Mouse (Mus musculus): ENCODE measurements at regions not wholly inside any gene's neighbourhood (a gene's known extent, or its start where the extent isn't known, plus 50 kb on each side); places are given as distances from the start of the nearest gene placed in this dataset.

- Histone ChIP-seq H3K27ac (ENCODE audit: control insufficient read depth, insufficient read depth, low read depth, low read length, poor library complexity) (no peak overlapping the region), H3K4me1 (ENCODE audit: control insufficient read depth, insufficient read depth, low read length) (peaks cover 8% of the 10 kb centered on the region; the same call in 1 of the 2 replicates), H3K4me3 (replicated peaks; ENCODE audit: control insufficient read depth, low read depth, low read length) (no peak overlapping the region)
- TF ChIP-seq CTCF (IDR thresholded peaks at IDR 0.05; ENCODE audit: control insufficient read depth, insufficient read depth, low read length) (no peak), POLR2A (IDR thresholded peaks at IDR 0.05; ENCODE audit: borderline replicate concordance, control insufficient read depth, low read depth, low read length) (no peak)
- WGBS, result 79% methylated on average over 7 of the region's 7 CpGs
Measured at GRCm38 (mm10) chr10:43743188-43744120, 158.1 kb downstream of the Qrsl1 start.

- Histone ChIP-seq H3K27ac (ENCODE audit: control insufficient read depth, insufficient read depth, low read depth, low read length, poor library complexity) (peak overlapping the region; percentile 5; the same call in 1 of the 2 replicates), H3K4me3 (replicated peaks; ENCODE audit: control insufficient read depth, low read depth, low read length) (no peak overlapping the region), H3K4me1 (ENCODE audit: control insufficient read depth, insufficient read depth, low read length) (peaks cover 3% of the 10 kb centered on the region; the same call in 1 of the 2 replicates)
- TF ChIP-seq CTCF (IDR thresholded peaks at IDR 0.05; ENCODE audit: control insufficient read depth, insufficient read depth, low read length) (no peak), POLR2A (IDR thresholded peaks at IDR 0.05; ENCODE audit: borderline replicate concordance, control insufficient read depth, low read depth, low read length) (no peak)
- whole genome bisulfite sequencing, result 64% methylated on average over 8 of the region's 8 CpGs
Measured at GRCm38 (mm10) chr10:43745931-43746630, 155.5 kb downstream of the Qrsl1 start.

- no peak for TF ChIP-seq CTCF (IDR thresholded peaks at IDR 0.05; ENCODE audit: control insufficient read depth, insufficient read depth, low read length)
- TF ChIP-seq POLR2A (IDR thresholded peaks at IDR 0.05; ENCODE audit: borderline replicate concordance, control insufficient read depth, low read depth, low read length), result no peak
- Histone ChIP-seq H3K27ac (ENCODE audit: control insufficient read depth, insufficient read depth, low read depth, low read length, poor library complexity) (peak overlapping the region; percentile 5; the same call in 1 of the 2 replicates), H3K4me1 (ENCODE audit: control insufficient read depth, insufficient read depth, low read length) (peaks cover 3% of the 10 kb centered on the region; the same call in 1 of the 2 replicates), H3K4me3 (replicated peaks; ENCODE audit: control insufficient read depth, low read depth, low read length) (no peak overlapping the region)
- WGBS, result 70% methylated on average over 1 of the region's 1 CpGs
Measured at GRCm38 (mm10) chr10:43746631-43747001, 154.9 kb downstream of the Qrsl1 start.

- WGBS, result 81% methylated on average over 4 of the region's 4 CpGs
- no peak for TF ChIP-seq CTCF (IDR thresholded peaks at IDR 0.05; ENCODE audit: control insufficient read depth, insufficient read depth, low read length)
- H3K27ac ChIP-seq (ENCODE audit: control insufficient read depth, insufficient read depth, low read depth, low read length, poor library complexity), result no peak overlapping the region
Measured at GRCm38 (mm10) chr10:43747541-43747940, 154.0 kb downstream of the Qrsl1 start.

GRCm38 (mm10) chr10:43748300-43748699, 153.2 kb downstream of the Qrsl1 start:
- Histone ChIP-seq H3K27ac (ENCODE audit: control insufficient read depth, insufficient read depth, low read depth, low read length, poor library complexity) (no peak overlapping the region), H3K4me3 (replicated peaks; ENCODE audit: control insufficient read depth, low read depth, low read length) (no peak overlapping the region), H3K4me1 (ENCODE audit: control insufficient read depth, insufficient read depth, low read length) (peaks cover 6% of the 10 kb centered on the region)
- TF ChIP-seq POLR2A (IDR thresholded peaks at IDR 0.05; ENCODE audit: borderline replicate concordance, control insufficient read depth, low read depth, low read length) (no peak), CTCF (IDR thresholded peaks at IDR 0.05; ENCODE audit: control insufficient read depth, insufficient read depth, low read length) (no peak)
- 77% methylated on average over 3 of the region's 3 CpGs for WGBS

More at GRCm38 (mm10) chr10:43747541-43747940, 154.0 kb downstream of the Qrsl1 start:
- Histone ChIP-seq H3K4me3 (replicated peaks; ENCODE audit: control insufficient read depth, low read depth, low read length) (no peak overlapping the region), H3K4me1 (ENCODE audit: control insufficient read depth, insufficient read depth, low read length) (peaks cover 6% of the 10 kb centered on the region)

GRCm38 (mm10) chr10:43749496-43750110, 151.9 kb downstream of the Qrsl1 start:
- Histone ChIP-seq H3K27ac (ENCODE audit: control insufficient read depth, insufficient read depth, low read depth, low read length, poor library complexity) (no peak overlapping the region), H3K4me3 (replicated peaks; ENCODE audit: control insufficient read depth, low read depth, low read length) (no peak overlapping the region), H3K4me1 (ENCODE audit: control insufficient read depth, insufficient read depth, low read length) (peaks cover 6% of the 10 kb centered on the region)
- TF ChIP-seq CTCF (IDR thresholded peaks at IDR 0.05; ENCODE audit: control insufficient read depth, insufficient read depth, low read length), result no peak
- TF ChIP-seq POLR2A (IDR thresholded peaks at IDR 0.05; ENCODE audit: borderline replicate concordance, control insufficient read depth, low read depth, low read length), result no peak
- WGBS, result 90% methylated on average over 4 of the region's 4 CpGs

- Histone ChIP-seq H3K27ac (ENCODE audit: control insufficient read depth, insufficient read depth, low read depth, low read length, poor library complexity) (no peak overlapping the region), H3K4me1 (ENCODE audit: control insufficient read depth, insufficient read depth, low read length) (peaks cover 6% of the 10 kb centered on the region), H3K4me3 (replicated peaks; ENCODE audit: control insufficient read depth, low read depth, low read length) (no peak overlapping the region)
- WGBS, result 77% methylated on average over 6 of the region's 6 CpGs
- TF ChIP-seq POLR2A (IDR thresholded peaks at IDR 0.05; ENCODE audit: borderline replicate concordance, control insufficient read depth, low read depth, low read length), result no peak
- no peak for TF ChIP-seq CTCF (IDR thresholded peaks at IDR 0.05; ENCODE audit: control insufficient read depth, insufficient read depth, low read length)
Measured at GRCm38 (mm10) chr10:43750401-43750800, 151.1 kb downstream of the Qrsl1 start.

- H3K4me3 ChIP-seq (replicated peaks; ENCODE audit: control insufficient read depth, low read depth, low read length), result no peak overlapping the region
- H3K4me1 ChIP-seq (ENCODE audit: control insufficient read depth, insufficient read depth, low read length), result peaks cover 6% of the 10 kb centered on the region
- WGBS, result 65% methylated on average over 10 of the region's 10 CpGs
- H3K27ac ChIP-seq (ENCODE audit: control insufficient read depth, insufficient read depth, low read depth, low read length, poor library complexity), result peak overlapping the region; percentile 29
- TF ChIP-seq CTCF (IDR thresholded peaks at IDR 0.05; ENCODE audit: control insufficient read depth, insufficient read depth, low read length) (no peak), POLR2A (IDR thresholded peaks at IDR 0.05; ENCODE audit: borderline replicate concordance, control insufficient read depth, low read depth, low read length) (no peak)
Measured at GRCm38 (mm10) chr10:43750854-43751253, 150.7 kb downstream of the Qrsl1 start.

Data from bone marrow, adult 2 months (tissue).